Mouse (Mus musculus) cortical plate, adult 2 months (tissue): Measurements from ENCODE around the gene 1810030O07Rik. TPM values are rescaled to one million over a fixed set of nuclear protein-coding genes. Genes with fewer than 3 reads are reported as not detected.

Experiments
- H3K27ac ChIP-seq: fragments of 200-500 bp; 2 replicates; pipeline ENCODE4 v1.5.1; 2012; ENCODE audit warnings: low read length, control low read depth, inconsistent platforms; ENCODE audit not compliant: insufficient read depth
- H3K4me1 ChIP-seq: fragments of 200-500 bp; 2 replicates; pipeline ENCODE4 v1.6.1; 2011; ENCODE audit warnings: low read length; ENCODE audit not compliant: control insufficient read depth, insufficient read depth
- H3K4me3 ChIP-seq: fragments of 200-500 bp; 2 replicates; pipeline ENCODE4 v1.5.1; 2011; ENCODE audit warnings: mild to moderate bottlenecking, low read length, control low read depth; ENCODE audit not compliant: insufficient read depth
- CTCF ChIP-seq: fragments of 200-500 bp; IDR thresholded peaks from 2 replicates; pipeline ENCODE4 v1.5.1; 2011; ENCODE audit warnings: mild to moderate bottlenecking, control low read depth, low read length; ENCODE audit not compliant: insufficient read depth; ENCODE audit errors: extremely low read depth
- POLR2A ChIP-seq: fragments of 200-500 bp; IDR thresholded peaks from 2 replicates; pipeline ENCODE4 v1.6.1; 2011; ENCODE audit warnings: mild to moderate bottlenecking, low read length, control low read depth; ENCODE audit not compliant: insufficient read depth; ENCODE audit errors: extremely low read depth
- polyA plus RNA-seq: library from polyadenylated mRNA; depleted of rRNA; stranded (reverse); fragments of >200 nt; gene quantifications from 2 replicates; pipeline ENCODE4 v1.2.3, GENCODE M21; 2012; rRNA removed

The 1810030O07Rik gene
- 23.1 and 24.2 TPM in 2 replicates for polyA plus RNA-seq

DNA sequence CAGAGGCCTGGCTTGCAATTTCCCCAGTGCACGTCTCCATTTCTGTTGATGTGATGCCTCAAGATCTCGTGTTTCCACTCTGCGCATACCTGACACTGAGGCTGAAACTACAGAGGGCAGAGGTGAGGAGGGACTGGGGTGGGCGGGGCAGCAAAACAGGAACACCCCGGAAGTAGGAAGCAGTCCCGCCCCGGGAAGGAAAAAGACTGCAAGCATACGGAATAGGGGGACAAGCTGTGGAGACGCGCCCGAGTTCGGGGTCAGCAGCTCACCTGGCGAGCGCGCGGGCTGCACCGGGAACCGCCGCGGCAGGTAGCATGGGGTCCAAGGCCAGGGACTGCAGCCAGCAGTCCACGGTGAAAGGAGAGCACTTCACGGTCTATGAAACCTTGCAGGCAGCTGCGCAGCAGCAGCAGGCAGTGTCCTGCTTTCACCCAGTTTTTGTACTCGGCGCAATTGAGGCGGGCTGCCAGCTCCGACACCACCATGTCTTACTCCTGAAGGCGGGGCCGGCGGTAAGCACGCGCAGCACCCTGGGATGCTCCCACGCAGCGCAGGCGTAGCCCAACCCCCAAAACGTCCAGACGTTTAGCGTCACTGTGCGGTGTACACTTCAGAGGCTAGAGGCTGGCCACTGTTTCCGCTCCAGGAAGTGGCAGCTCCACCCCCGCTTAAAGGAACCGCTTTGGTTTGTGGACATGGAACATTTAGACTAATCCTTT lies at the start of gene 1810030O07Rik:
Gene 1810030O07Rik, minus strand, starts transcription at position 615 of the 722 bp plus-strand sequence.
- Histone ChIP-seq H3K4me3 (peak within 1 kb of the TSS; percentile 91), H3K4me1 (no peaks in the 10 kb centered on the region; the same call in 1 of the 2 replicates), H3K27ac (peak within 1 kb of the TSS; percentile 91)
- no peak for TF ChIP-seq CTCF
- TF ChIP-seq POLR2A = peak; percentile 64

GRCm38 (mm10) chrX:12716036-12716435 lies 42.6 kb upstream of the 1810030O07Rik start:
- H3K27ac ChIP-seq = no peak overlapping the region
- no peak overlapping the region for H3K4me3 ChIP-seq
- no peaks in the 10 kb centered on the region for H3K4me1 ChIP-seq
- TF ChIP-seq CTCF (no peak), POLR2A (no peak)

- TF ChIP-seq POLR2A (no peak), CTCF (no peak)
- H3K4me1 ChIP-seq = no peaks in the 10 kb centered on the region
- no peak overlapping the region for H3K4me3 ChIP-seq
- no peak overlapping the region for H3K27ac ChIP-seq
Measured at GRCm38 (mm10) chrX:12713796-12714195, 40.3 kb upstream of the 1810030O07Rik start.

DNA sequence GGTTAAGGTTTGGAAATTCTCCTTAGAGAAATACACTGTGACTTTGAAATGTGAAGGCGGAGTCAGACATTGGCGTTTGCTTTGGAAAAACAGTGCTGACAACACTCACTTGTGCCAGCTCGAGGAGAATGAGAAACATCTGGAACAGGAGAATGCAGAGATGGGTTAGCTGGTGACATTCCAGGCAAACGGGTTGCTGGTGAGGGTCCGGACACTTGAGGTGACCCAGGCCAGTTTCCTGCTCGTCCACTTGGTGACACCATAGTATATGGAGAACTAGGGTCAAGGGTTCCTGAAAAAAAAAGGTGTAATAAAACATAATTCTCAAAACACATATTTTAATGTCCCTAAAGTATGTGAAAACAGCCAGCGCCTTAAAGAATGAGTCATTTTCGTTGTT lies 13.4 kb upstream of the 1810030O07Rik start:
- Histone ChIP-seq H3K27ac (no peak overlapping the region), H3K4me3 (no peak overlapping the region), H3K4me1 (no peaks in the 10 kb centered on the region)
- TF ChIP-seq POLR2A (no peak), CTCF (no peak)

DNA sequence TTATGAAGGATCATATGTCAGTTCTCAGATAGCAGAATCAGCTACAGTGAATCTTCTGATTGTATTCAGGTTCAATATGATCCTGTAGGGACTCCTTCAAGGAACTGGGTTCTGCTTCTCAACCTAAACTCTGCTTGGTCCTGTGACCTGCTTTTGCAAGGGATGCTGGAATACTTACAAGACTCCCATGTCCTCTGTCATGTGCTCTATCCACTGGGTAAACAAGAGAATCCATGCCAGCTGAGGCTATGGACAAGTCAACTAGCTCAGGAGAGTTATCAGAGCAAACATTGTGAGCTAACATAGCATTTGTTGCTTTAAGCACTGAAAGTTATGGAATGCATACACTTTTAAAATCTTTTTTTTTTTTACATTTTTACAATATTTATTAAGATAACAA lies 12.6 kb upstream of the 1810030O07Rik start:
- TF ChIP-seq POLR2A (no peak), CTCF (no peak)
- H3K4me3 ChIP-seq = no peak overlapping the region
- H3K4me1 ChIP-seq = no peaks in the 10 kb centered on the region
- no peak overlapping the region for H3K27ac ChIP-seq

DNA sequence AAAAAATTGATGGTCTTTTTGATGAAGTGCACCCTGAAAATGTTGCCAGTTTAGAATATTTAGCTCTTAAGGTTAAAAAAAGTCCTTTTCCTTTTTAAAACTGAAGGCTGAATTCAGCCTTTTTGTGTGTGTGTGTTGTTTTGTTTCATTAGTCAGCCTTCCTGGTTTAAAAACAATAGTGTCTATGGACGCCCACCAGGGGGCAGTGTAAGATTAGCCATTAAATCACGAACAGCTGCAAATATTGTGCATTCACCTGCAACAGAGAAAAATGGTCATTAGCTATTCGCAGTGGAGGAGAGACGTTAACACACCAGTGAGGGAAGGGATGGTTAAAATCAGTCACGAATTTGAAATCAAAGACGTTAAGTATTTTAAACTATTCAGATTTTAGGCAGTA lies 3.9 kb upstream of the 1810030O07Rik start:
- H3K27ac ChIP-seq = no peak overlapping the region
- TF ChIP-seq CTCF = peak; percentile 42; the same call in 1 of the 2 replicates
- TF ChIP-seq POLR2A = no peak

DNA sequence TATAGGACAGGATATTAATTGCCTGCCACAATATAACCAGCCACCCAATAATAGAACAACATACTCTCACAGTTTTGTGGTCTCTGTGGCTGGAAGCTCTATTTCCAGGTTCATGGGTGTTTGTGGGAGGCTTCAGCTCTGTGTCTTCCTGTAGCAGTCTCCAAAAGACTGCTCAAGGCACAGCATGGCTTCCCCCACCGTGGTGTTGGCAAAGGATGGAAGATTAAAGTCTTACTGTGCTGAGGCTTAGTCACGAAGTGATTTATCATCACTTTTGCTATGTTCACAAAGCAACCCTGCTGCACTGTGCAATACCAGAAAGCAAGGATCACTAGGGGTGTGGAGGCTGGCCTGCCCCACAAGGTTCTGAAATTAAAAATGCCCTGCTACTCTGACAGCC lies 19.6 kb downstream of the 1810030O07Rik start:
- TF ChIP-seq POLR2A (no peak), CTCF (no peak)
- no peak overlapping the region for H3K4me3 ChIP-seq

More for the DNA sequence above, 3.9 kb upstream of the 1810030O07Rik start:
- Histone ChIP-seq H3K4me1 (no peaks in the 10 kb centered on the region; the same call in 1 of the 2 replicates), H3K4me3 (no peak overlapping the region)

DNA sequence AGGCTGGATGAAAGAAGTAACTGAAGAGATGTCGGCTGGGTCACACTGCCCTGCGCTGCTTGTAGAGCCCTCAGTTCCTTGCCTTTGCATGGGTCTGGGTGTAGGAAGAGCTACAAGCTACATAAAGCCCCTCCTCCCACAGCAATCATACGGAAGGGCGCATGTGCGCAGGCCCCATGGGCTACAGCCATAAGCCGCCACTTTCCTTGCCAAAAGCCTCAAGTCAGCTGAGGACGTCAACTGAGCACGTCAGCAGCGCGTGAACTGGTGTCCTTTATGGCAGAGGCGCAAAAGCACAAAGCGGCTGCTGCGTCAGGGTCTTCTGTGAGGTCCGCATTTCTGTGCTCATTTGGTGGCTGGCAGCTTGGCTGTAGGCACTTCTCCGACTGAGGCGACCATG lies 21.6 kb downstream of the 1810030O07Rik start:
- no peak for TF ChIP-seq CTCF
- no peak for TF ChIP-seq POLR2A
- Histone ChIP-seq H3K4me3 (no peak overlapping the region), H3K27ac (no peak overlapping the region), H3K4me1 (no peaks in the 10 kb centered on the region)

More for the DNA sequence above, 19.6 kb downstream of the 1810030O07Rik start:
- H3K4me1 ChIP-seq = no peaks in the 10 kb centered on the region
- H3K27ac ChIP-seq = no peak overlapping the region

DNA sequence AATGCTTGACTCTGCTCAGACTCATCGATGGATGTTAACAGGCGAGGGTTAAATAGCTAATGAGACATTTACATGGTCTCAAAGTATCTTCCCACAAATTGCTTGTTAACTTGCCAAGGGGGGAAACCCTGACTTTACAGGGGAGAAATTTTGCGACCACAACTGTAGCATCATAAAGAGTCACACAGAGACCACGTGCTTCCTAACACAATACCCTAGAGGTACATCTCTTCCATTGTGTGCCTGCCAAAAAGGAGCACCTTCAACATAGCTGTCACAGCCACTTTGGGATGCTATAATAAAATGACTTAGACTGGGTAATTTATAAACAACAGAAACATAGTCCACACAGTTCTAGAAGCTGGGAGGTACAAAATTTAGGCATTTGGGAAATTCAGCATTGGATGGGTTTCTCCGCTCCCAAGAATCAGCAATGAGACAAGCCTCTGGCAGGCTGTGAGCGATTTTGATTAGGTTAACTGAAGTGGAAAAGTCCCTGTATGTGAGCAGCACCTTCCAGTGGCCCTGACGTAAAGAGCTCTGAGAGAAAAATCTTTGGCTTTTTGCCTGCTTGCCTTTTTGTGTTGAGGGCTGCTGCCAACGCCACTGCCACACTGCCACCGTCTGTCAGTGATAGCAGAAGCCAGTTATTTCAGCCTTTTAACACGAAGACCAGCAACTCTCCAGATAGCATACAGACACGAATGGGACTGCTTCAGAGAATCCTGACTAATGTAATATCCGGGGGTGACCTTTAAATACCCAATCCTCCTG lies 27.8 kb downstream of the 1810030O07Rik start:
- TF ChIP-seq CTCF (0 out of 2 replicates have a peak, but pooled peaks have one; percentile 19), POLR2A (no peak)
- Histone ChIP-seq H3K4me3 (no peak overlapping the region), H3K27ac (no peak overlapping the region), H3K4me1 (no peaks in the 10 kb centered on the region)

GRCm38 (mm10) chrX:12644976-12645375 lies 28.5 kb downstream of the 1810030O07Rik start:
- Histone ChIP-seq H3K4me1 (no peaks in the 10 kb centered on the region), H3K4me3 (no peak overlapping the region), H3K27ac (no peak overlapping the region)
- TF ChIP-seq POLR2A (no peak), CTCF (no peak)
